9 mouse cellular contexts compared by ENCODE assay signal in genomic region chr13:102589680-102590435, GRCm38 (mm10).
DNase-seq lines count a peak whose midpoint lies in the region; ATAC-seq and TF ChIP-seq lines count a peak whose summit lies in the region.
"Had no signal": no experiment of that assay in that cellular context is flagged by ENCODE, and none has a peak within 500 bp of the region (broad histone marks: within the 10 kb centered on the region; RNA-seq: fewer than 3 reads in every experiment).

No protein-coding gene starts in this region.

- H3K9me3 ChIP-seq in heart, embryonic 12.5 days (replicated peaks), result no peaks in the 10 kb centered on the region
- H3K9me3 ChIP-seq: liver, embryonic 13.5 days had no signal

- TF ChIP-seq POLR2A in olfactory bulb, adult 2 months (IDR thresholded peaks at IDR 0.05; ENCODE audit: insufficient read depth, low read depth, low read length), result no peak

- H3K27ac ChIP-seq in heart, embryonic 12.5 days (ENCODE audit: poor library complexity, severe bottlenecking), result no peak overlapping the region
- H3K27ac ChIP-seq in olfactory bulb, adult 2 months (ENCODE audit: insufficient read depth, low read depth, low read length), result peak overlapping the region; percentile 68
- H3K27ac ChIP-seq: liver, embryonic 13.5 days had no signal

- no peak overlapping the region for H3K9ac ChIP-seq in heart, embryonic 12.5 days
- H3K9ac ChIP-seq: liver, embryonic 13.5 days had no signal

- peak overlapping the region; percentile 20 for H3K4me2 ChIP-seq in heart, embryonic 12.5 days
- H3K4me2 ChIP-seq: liver, embryonic 13.5 days had no signal

- H3K4me1 ChIP-seq in heart, embryonic 12.5 days (replicated peaks), result peaks cover 22% of the 10 kb centered on the region
- H3K4me1 ChIP-seq in olfactory bulb, adult 2 months (ENCODE audit: control insufficient read depth, insufficient read depth, low read length), result no peaks in the 10 kb centered on the region
- H3K4me1 ChIP-seq: liver, embryonic 13.5 days had no signal

- no peaks in the 10 kb centered on the region for H3K36me3 ChIP-seq in heart, embryonic 12.5 days
- H3K36me3 ChIP-seq: liver, embryonic 13.5 days had no signal

- peak; percentile 60; the same call in 1 of the 2 replicates for ATAC-seq in frontal cortex, adult (ENCODE audit: low TSS enrichment)
- no peak for ATAC-seq in heart, embryonic 12.5 days (ENCODE audit: insufficient number of reproducible peaks, low FRiP score)

- 50% methylated on average over 18 of the region's 18 CpGs for WGBS in heart, embryonic 12.5 days
- 67% methylated on average over 18 of the region's 18 CpGs for WGBS in olfactory bulb, adult 2 months

- TF ChIP-seq CTCF in olfactory bulb, adult 2 months (IDR thresholded peaks at IDR 0.05; ENCODE audit: insufficient read depth, low read depth, low read length), result no peak

- no peaks in the 10 kb centered on the region for H3K27me3 ChIP-seq in heart, embryonic 12.5 days (replicated peaks)
- H3K27me3 ChIP-seq: liver, embryonic 13.5 days had no signal

- no peak for DNase-seq in frontal cortex, postnatal 25 days (ENCODE audit: low spot score in 2 of 2)
- DNase-seq in brain, adult 2 months (ENCODE audit: low read depth, low spot score), result peak; percentile 82
- peak; percentile 70 to 71 for DNase-seq in kidney, postnatal 4 days
- no peak for DNase-seq in T-cell, adult 2 months (ENCODE audit: low spot score)
- DNase-seq in ovary, postnatal 14 days (ENCODE audit: low spot score), result no peak
- DNase-seq: liver, embryonic 13.5 days had no signal

- no peak overlapping the region for H3K4me3 ChIP-seq in heart, embryonic 12.5 days
- H3K4me3 ChIP-seq in olfactory bulb, adult 2 months (ENCODE audit: insufficient read depth, low read depth, low read length), result no peak overlapping the region
- H3K4me3 ChIP-seq: liver, embryonic 13.5 days had no signal

Comparison
In these comparisons a context has a peak if more than half of its experiments do, and no peak if none do; other contexts are left out.
1. DNase-seq: peak in brain, adult 2 months (single experiment) and kidney, postnatal 4 days (2 of 2); none in frontal cortex, postnatal 25 days (0 of 2), T-cell, adult 2 months (single experiment) and ovary, postnatal 14 days (single experiment).